Mouse (Mus musculus) spleen, adult 2 months (tissue): ENCODE results near the gene Adam23.

Experiments
- CTCF ChIP-seq: fragments of 200-500 bp; IDR thresholded peaks from 2 replicates; pipeline ENCODE4 v1.5.1; 2011; ENCODE audit warnings: mild to moderate bottlenecking, inconsistent platforms; ENCODE audit not compliant: insufficient read depth, insufficient read length, insufficient replicate concordance; ENCODE audit errors: extremely low read depth
- POLR2A ChIP-seq: fragments of 200-500 bp; IDR thresholded peaks from 2 replicates; pipeline ENCODE4 v1.6.1; 2011; ENCODE audit warnings: low read depth, low read length, inconsistent platforms

DNA sequence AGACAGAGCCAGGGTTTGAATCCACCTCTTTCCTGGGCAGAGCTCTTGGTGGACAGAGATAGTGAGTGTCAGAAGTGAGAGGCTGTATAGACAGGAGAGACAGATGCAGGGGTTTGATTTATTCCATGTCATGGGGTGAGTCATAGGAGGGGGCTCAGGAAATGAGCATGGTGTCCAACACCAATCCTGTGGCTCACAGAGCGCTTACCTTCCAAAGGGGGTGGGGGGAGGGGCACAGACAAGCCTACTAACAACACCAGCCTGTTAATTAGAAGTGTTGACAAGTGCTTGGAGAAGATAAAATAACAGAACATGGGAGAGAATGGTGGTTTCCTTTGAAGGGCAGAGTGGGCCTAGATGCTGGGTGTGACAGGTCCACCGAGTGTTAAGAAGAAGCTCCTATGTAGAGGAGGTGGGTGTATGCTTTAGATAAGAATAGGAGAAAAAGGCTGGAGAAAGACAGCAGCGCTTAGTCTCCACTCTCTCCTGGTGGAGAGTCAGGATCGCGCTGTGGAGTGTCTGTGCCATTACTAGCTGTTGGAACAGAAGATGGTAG, 7.7 kb downstream of the Adam23 start:
- TF ChIP-seq POLR2A (no peak), CTCF (no peak)
